Mouse (Mus musculus) left cerebral cortex, postnatal 4 days (tissue): ENCODE results near the gene Pdia3. TPM values are rescaled to one million over a fixed set of nuclear protein-coding genes. Genes with fewer than 3 reads are reported as not detected.
"Not testable (repeated sequence)": the region's sequence is repeated elsewhere in the genome, so short reads cannot be mapped to it uniquely, and the experiment has no call there.

Experiments
- DNase-seq: peaks from one replicate; pipeline ENCODE4 v3.0.0-alpha.2; 2022
- intact Hi-C: fragments of 180-260 bp; cut with DNase I; formaldehyde crosslinking; loops from one replicate; pipeline ENCODE4 v1.15.1; 2025
- total RNA-seq, 2 experiments: library from RNA; stranded (reverse); gene quantifications; 2 replicates each; pipeline ENCODE4 v1.2.3; 2021

The Pdia3 gene
- total RNA-seq, 2 experiments from 2014 or later = 214 to 225 TPM

DNA sequence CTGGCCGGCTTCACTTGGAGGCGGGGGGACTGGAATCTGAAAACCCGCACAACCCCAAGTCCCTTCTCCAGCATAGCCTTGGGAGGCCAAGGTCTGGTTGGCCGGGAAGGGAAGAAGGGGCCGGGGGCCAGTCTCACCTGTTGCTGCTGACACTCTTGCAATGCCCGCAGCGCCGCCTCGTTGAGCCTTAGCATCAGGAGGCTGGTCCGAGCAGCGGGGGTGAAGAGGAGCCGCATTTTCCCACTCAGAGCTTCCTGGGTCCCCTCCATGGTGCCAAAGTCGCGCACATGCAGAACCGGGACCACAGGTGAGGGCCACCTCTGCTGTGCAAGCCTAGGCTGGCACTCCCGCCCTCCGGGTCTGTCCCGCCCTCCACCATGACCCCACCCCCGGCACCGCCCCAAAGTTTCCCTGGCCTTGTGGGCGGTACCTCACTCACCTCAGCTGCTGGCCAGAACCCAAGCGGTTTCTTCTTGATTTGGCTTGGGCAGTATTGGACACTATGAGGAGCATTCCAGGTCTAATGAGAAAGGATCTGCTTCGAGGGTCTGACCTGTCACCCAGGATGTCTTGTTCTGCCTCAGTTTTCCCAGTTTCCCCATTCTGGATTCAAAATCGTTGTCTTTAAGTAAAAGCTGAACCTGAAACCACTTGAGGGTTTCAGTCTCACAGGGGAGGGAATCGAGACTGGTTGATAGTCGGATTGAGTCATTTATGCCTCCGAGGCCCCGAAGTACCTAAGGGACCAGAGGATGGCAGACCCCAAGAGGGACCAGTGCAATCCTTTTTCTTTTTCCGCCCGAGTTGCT lies 28.9 kb downstream of the Pdia3 start:
- intact Hi-C loops = no loop called here
- DNase-seq = peak; percentile 18

DNA sequence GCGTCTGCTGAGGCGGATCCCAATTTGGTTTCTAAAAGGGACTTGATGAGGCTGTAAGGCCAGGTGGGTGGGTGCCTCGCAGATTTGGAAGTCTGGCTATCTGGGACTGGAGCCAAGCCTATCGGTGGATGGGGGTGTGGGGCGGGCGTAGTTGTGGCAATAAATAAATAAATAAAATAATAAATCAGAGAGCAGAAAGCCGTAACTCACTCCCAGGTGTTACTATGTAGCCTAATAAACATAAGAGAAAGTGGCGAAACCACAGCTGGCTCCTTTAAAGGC lies 29.4 kb downstream of the Pdia3 start:
- no peak for DNase-seq
- intact Hi-C loops = no loop called here

DNA sequence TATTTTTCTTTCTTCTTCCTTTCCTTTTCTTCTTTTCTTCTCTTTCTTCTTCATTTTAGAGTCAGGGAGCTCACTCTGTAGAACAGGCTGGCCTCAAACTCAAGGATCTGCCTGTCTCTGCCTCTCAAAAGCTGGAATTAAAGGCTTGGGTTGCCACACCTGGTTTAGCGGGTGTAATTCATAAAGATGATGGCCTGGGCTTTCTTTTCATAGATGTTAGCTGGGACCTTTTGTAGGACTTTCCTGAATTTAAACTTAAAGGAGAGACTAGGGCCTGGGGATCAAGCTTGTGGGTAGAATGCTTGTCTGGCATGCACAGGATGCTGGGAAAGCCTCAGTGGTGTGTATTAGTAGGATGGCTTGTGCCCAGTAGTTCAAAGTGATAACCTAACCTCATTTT lies 30.6 kb downstream of the Pdia3 start, which contains the start of gene Ell3:
Gene Ell3 (minus strand): TSS at position 101 of the 400 bp plus-strand sequence.
- intact Hi-C loops = no loop called here
- DNase-seq = no peak

DNA sequence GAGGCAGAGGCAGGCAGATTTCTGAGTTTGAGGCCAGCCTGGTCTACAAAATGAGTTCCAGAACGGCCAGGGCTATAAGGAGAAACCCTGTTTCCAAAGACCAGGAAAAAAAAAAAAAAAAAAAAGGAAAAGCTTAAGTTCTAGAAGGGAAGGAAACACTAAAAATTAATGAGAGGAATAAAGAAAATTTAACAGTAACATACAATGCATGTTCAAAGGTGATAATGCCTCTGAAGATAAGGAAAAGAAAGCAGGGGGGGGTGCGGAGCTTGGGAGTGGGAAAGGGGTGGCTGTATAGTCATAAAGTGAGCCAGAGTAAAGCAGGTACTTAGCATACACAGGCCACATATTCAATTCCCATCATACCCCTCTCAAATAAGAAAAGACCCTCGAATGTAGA lies 31.5 kb downstream of the Pdia3 start:
- intact Hi-C loops = no loop called here
- DNase-seq = no peak

DNA sequence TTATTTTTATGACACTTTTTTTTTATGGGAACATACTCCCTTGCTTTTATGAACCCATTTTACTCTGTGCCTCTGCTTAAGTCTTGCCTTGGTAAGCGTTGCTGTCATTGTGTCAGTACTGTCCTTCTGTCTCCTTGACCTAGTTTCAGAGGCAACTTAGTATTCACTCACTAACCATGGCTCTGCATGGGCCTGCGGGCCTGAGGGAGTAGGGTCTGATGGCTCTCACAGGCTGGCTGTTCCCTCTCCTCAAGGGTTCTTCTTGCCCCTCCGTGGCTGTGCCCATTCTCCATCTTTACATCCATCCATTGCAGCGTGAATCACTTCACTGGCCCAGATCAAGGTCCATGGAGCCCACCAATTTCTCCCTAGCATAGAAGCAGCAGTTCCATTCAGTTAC lies 32.9 kb downstream of the Pdia3 start:
- intact Hi-C loops = no loop called here
- no peak for DNase-seq

DNA sequence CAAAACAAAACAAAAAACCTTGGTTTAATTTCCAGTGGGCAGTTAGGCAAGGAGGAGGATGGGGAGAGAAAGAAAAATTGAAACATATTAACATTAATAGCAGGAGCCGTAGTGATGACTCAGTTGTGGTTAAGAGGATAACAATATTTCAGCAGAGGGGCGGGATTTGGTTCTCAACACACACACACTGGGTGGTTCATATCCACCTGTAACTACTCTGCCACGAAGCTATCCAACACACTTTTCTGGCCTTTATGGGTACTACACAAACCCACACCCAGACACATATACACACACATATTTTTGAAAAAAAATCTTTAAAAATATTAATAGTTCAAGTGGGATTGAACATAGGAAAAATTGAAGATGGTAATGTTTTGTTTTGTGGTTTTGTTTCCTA lies 33.4 kb downstream of the Pdia3 start:
- intact Hi-C loops = no loop called here

DNA sequence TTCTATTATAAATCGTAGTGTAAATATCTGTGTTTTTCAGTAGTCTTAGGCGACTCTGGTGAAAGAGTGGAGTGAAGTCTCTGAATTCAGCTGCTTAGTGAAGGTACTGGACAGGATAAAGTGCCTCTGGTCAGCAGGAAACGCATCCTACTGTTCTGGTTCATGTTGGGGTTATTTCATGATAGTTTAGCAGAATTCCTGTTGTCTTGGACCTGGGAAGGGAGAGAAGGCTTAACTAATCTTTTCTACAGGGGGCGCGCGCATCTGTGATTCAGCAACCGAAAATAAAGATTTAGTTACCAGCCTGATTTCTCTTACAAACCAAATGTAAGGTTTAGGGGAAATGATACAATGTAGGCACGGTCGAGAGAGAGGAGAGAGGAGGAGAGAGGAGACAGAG lies 34.6 kb downstream of the Pdia3 start:
- intact Hi-C loops = no loop called here
- DNase-seq = peak; percentile 29

More for the DNA sequence above, 33.4 kb downstream of the Pdia3 start:
- no peak for DNase-seq

DNA sequence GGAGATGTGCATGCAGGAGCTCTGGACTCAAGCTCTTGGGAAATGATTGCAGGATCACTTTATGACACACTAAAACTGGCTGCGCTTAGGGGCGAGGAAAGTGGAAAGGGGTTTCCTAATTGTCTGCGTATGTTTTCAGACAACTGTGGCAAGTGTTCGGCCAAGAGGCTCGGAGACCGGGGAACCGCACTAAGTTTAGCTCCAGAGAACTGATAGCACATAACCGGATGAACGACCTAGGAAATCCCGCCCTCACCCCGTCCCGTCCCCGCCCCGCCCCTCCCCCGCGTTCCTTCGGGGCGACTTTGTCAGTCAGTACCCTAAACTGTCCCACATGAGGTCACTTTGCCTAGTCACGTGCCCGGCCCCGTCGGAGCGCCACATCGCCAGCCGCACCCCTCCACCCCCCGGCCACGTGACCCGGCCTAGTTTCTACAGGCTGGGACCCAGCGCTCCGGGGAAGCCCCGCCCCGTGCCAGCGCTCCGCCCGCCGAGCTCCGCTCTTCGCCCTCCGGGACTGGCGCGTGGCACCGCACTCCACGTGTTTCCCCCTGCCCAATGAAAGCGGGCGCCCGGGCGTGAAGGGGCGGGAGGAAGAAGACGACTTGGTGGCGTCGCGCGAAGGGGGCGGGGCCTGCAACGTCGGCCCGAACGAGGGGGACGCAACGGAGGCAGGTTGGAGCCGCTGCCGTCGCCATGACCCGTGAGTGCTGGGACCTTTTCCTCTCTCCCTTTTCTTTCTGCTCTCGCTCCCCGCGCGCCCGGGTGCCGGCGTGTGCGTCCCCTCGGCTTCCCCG lies 35.4 kb downstream of the Pdia3 start, which contains the start of gene Serf2:
Gene Serf2 (plus strand): TSS at position 457 of the 797 bp plus-strand sequence.
- intact Hi-C loops = no loop called here
- peak; percentile 99 for DNase-seq

DNA sequence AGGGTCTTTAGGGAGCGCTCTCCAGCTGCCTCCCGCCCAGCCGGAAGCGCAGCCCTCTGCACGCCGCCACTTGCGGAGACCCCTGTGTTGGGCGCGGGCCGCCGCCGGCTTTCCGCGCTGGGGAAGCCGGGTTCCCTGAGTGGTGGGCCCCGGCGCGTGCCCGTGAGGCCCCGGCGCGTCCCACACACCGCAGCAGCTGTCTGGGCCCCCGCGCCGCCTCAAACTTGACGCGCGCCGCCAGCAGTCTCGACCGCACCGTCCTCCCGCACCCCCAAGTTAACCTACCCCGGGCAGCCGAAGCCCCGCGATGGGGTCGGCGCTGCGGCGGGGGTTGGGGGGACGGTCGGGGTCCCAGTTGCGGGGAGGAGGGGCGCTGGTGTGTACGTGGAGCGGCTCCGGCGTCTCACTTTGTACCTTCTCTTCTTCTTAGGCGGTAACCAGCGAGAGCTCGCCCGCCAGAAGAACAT lies 36.0 kb downstream of the Pdia3 start:
- intact Hi-C loops = no loop called here
- no peak for DNase-seq

DNA sequence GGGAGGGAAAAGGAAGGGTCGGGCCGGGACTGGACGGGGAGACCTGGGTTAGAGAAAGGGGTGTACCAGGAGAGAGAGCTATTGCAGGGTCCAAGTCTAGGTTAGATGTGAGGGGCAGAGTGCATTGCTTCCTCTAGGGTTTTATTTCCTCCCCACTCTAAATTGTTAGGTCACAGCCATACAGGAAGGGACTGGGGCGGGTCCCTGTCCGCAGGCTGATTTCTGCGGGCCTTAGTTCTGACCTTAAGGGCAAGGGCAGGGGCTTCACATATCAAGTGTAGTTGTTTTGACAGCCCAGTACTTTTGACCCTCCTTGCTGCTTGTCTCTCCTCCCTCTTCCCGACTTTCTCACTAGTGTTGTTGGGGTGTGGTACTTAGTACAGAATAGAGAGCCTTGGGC lies 36.5 kb downstream of the Pdia3 start:
- no peak for DNase-seq
- intact Hi-C loops = no loop called here

DNA sequence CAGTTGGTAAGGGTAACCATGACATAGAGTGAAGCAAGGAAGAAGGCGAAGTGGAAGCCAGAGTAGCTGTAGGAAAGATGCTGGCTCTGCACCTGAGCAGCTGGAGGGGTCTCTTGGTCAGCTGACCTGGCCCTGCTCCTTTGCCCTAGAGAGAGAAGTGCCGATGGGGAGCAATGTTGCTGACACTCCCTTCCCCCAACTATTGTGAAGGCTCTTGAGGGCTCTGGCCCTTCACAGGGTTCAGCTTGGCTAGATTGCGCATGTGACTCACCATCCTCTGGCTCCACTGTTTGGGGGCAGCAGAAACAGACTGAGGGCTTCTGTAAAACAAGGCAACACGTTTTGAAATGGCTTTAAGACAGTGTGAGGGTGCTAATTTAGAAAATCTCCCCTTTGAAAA lies 38.8 kb downstream of the Pdia3 start:
- intact Hi-C loops = no loop called here
- DNase-seq = no peak

DNA sequence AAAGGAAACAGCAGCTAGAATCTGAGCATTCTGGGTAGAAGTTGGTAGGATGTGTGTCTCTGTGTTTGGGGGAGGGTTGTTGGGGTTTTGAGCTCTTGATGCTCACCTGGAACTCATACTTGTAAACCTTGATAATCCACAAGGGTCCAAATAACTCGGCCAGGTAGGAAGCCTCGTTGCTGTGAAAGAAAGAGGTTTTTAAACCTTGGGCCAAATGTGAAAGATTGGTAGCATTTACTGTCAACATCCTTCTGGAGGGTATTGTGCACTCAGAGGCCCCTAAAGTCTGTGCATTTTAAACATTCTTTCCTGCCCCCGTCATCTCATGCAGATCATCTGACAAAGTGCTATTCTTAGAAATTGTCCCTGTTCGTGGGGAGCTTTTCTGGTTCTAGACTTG lies 39.4 kb downstream of the Pdia3 start, which contains the start of gene Hypk:
Gene Hypk (plus strand): TSS at position 301 of the 400 bp plus-strand sequence.
- DNase-seq = no peak
- intact Hi-C loops = no loop called here

DNA sequence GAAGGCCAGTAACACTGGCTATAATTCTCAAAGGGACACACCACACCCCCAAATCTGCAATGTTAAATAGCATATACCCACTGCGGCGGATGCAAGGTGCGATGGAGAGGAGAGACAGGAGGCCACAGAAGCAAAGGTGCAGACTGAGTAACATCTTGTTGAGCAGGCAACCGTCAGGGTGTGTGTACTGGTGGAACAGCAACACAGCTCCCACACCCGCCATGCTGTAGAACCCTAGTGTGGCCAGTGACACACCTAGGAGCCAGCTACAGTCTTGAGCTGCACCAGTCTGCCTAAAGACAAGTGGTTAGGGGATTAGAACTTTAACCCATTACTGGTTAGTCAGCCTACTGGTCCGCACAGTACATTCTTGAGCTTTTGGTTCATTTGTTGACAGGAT lies 40.3 kb downstream of the Pdia3 start:
- DNase-seq = no peak
- intact Hi-C loops = no loop called here

DNA sequence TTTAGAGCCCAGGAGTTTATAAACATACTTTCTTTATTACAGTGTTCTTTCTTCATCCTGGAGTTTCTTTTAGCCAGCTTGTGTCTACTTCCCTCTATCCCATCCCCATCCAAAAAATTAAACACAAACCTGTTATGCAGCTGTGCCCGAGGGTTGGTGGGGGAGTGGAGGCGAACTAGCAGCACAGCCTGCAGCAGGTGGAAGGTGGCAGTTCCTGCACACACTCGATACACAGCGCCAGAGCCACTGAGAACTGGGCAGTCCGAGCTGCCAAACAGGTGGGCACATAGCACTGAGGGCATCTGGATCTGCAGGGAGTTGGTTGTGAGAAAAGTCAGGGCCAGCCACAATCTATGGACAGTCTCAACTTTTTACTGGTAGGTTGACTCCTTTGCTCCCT lies 42.0 kb downstream of the Pdia3 start:
- DNase-seq = no peak
- intact Hi-C loops = no loop called here

DNA sequence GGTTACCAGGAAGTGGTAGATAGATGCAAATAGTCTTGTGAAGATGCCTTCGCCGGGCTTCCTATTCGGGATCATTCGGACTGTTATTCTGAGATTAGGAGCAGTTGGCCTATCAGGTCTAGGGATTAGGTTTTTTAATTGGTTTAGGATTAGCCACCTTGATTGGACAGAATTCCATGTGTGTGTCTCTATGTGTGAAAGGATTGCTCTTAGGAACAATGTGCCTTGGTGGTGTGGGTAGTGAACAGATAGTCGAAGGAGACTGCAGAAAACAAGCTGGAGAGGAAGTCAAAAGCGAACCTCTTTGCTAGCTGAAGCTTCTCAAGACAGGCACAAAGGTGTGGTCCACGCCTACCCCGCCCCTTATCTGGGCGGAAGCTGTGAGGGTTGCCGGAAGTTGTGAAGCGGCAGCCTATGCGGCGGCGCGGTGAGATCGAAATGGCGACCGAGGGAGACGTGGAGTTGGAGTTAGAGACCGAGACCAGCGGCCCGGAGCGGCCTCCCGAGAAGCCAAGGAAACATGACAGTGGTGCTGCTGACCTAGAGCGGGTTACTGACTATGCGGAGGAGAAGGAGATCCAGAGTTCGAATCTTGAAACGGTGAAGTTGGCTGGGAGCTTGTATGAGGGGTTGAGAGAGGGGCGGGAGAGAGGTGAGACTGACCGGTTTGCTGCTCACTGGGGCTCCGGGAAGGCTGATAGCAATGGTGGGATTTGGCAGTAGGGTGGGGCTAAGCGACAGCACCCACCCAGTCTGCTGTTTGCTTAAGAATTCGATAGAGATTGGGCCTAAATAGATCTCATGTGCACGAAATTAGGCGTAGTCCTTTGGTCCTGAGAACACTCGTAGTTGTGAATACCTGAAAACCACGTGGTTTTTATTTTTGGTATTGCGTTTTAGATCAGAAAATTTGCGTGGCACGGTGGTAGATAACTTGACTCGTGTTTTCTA lies 43.4 kb downstream of the Pdia3 start, which contains the start of gene Serinc4:
Gene Serinc4 (minus strand): TSS at position 90 of the 951 bp plus-strand sequence.
- peak; percentile 81 for DNase-seq
- intact Hi-C loops = no loop called here

DNA sequence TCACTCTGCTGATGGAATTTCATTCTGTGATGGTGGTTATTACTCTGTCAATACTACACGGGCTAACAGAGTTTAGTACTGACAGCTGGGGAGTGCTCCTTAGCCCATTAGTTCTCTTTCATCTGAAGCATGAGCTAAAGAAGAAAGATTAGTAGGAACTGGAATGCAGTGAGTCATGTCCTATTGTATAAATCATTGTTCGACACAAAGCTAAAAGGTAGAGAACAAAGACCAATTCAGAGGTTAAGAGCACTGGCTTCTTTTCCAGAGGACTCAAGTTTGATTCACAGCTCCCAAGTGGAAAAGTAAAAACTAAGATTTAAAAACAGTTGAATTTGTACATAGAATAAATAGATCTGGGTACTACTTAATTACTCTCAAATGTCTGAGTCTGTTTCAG lies 46.5 kb downstream of the Pdia3 start:
- intact Hi-C loops = no loop called here
- DNase-seq = no peak

DNA sequence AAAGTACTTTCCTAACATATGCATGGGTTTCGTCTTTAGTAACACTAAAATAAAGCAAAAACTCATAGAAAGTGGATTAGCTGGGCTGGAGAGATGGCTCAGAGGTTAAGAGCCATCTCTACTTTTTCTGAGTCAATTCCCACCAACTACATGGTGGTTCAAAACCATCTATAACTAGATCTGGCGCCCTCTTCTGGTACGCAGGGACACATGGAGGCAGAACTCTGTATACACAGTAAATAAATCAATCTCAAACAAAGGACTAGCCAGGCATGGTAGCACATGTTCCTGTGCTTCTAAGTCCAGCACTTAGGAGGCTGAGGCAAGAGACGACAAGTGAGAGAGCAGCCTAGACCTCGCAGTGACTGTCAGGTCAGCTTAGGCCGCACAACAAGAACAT lies 55.4 kb downstream of the Pdia3 start:
- not testable (repeated sequence) for DNase-seq

DNA sequence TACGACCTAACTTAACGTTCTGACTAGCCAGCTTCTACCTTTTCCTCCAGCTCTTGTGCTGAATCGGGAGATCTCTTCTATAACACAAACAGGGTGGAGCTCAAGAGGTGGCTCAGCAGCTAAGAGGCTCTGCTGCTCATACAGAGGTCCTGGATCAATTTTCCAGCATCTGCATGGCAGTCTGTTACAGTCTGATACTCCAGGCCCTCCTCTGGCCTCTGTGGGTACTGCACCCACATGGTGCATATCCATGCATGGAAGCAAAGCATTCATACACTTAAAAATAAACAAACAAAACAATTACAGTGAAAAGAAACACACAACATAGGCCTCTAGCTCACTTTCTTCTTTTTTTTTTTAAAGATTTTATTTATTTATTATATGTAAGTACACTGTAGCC lies 59.2 kb downstream of the Pdia3 start:
- DNase-seq, intact Hi-C loops: not testable (repeated sequence)

More for the DNA sequence above, 55.4 kb downstream of the Pdia3 start:
- intact Hi-C loops = not testable (repeated sequence)

DNA sequence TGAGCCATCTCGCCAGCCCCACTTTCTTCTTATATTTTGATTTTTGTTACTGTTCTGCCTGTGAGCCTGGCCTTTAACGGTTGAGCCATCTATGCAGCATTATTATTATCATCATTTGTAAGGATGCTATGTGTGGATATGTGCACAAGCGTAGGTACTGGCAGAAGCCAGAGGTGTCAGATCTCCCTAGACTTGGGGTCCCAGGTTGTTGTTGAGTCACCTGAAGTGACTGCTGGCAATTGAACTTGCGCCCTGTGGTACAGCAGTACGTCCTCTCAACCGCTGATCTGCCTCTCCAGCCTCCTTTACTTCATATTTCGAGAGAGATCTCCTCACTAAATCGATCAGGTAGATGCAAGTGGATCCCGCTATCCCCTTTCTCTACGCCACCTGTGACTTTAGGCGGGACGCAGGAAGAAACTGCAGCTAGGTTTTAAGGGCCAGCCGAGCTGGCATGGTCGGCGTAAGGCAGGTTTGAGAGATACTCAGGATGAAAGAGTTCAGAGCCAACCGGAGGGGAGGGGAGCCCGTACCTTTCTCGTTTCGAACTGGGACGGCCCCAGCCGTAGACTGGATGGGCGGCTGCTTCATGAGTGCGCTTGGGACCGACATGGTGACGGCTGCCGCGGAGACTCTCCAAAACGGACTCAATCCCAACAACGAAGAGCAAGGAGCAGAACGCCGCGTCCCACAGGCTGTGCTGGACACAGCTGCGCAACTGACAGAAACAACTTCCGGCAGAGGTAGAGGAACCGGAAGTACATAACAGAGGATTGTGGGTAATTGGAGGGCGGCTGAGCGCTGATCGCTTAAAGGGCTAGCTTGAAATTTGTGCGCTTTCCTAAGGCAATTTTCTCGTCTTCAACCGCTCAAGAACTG lies 60.0 kb downstream of the Pdia3 start, which contains the start of gene Mfap1b:
Gene Mfap1b (minus strand): TSS at position 767 of the 879 bp plus-strand sequence.
- DNase-seq = peak; percentile 77
- intact Hi-C loops = not testable (repeated sequence)

DNA sequence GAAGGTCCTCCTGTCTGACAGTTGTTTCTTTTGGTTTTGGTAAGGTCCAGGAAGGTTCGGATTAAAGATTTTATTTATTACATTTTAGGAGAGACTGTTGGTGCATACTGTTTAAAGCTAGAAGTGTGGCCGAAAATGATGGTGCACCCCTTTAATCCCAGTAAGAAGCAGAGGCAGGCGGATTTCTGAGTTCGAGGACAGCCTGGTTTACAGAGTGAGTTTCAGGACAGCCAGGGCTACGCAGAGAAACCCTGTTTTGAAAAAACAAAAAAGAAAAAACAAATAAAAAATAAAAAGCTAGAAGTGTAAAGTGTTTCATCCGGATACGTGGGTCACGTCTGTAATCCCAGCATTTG lies 60.6 kb downstream of the Pdia3 start:
- no peak for DNase-seq
- intact Hi-C loops = no loop called here
